Mouse (Mus musculus) hindbrain, embryonic 14.5 days (tissue): ENCODE results near the gene Zcchc8. TPM values are rescaled to one million over a fixed set of nuclear protein-coding genes. Genes with fewer than 3 reads are reported as not detected.
"Not testable (repeated sequence)": the region's sequence is repeated elsewhere in the genome, so short reads cannot be mapped to it uniquely, and the experiment has no call there.

ENCODE experiments used
- ATAC-seq: fragments of 200-750 bp; cut with Nextera tagmentation; 2 replicates; pipeline ENCODE4 v1.8.0; 2017; ENCODE audit warnings: moderate number of reproducible peaks, mild to moderate bottlenecking, moderate TSS enrichment, moderate library complexity; ENCODE audit not compliant: low FRiP score
- DNase-seq: peaks from one replicate; pipeline ENCODE4 v3.0.0-alpha.2; 2015; ENCODE audit warnings: low spot score
- H3K27ac ChIP-seq: fragments of 300-500 bp; sonication (generic); 2 replicates; pipeline ENCODE4 v1.5.1; 2014; ENCODE audit warnings: mild to moderate bottlenecking, moderate library complexity
- H3K27me3 ChIP-seq: fragments of 300-500 bp; sonication (generic); 2 replicates; pipeline ENCODE4 v1.6.1; 2014; ENCODE audit warnings: mild to moderate bottlenecking, low read length, mixed read lengths; ENCODE audit not compliant: control insufficient read depth, insufficient read depth
- H3K36me3 ChIP-seq: fragments of 300-500 bp; sonication (generic); replicated peaks from 2 replicates; pipeline ENCODE4 v1.6.1; 2014; ENCODE audit not compliant: control insufficient read depth, insufficient read depth
- H3K4me1 ChIP-seq: fragments of 300-500 bp; sonication (generic); replicated peaks from 2 replicates; pipeline ENCODE4 v1.6.1; 2014; ENCODE audit warnings: antibody characterized with exemption, low read length, mixed read lengths; ENCODE audit not compliant: control insufficient read depth, insufficient read depth
- H3K4me2 ChIP-seq: fragments of 300-500 bp; sonication (generic); replicated peaks from 2 replicates; pipeline ENCODE4 v1.6.1; 2014; ENCODE audit warnings: mild to moderate bottlenecking, moderate library complexity
- H3K4me3 ChIP-seq: fragments of 300-500 bp; sonication (generic); replicated peaks from 2 replicates; pipeline ENCODE4 v1.5.1; 2014; ENCODE audit warnings: mild to moderate bottlenecking, low read length
- H3K9ac ChIP-seq: fragments of 300-500 bp; sonication (generic); 2 replicates; pipeline ENCODE4 v1.6.1; 2014
- H3K9me3 ChIP-seq: fragments of 300-500 bp; sonication (generic); 2 replicates; pipeline ENCODE4 v1.6.1; 2016; ENCODE audit warnings: low read length; ENCODE audit not compliant: control insufficient read depth
- WGBS: fragments of 180-500 bp; shearing (Covaris S2); extraction: QIAGEN DNeasy Blood & Tissue Kit; methylation state at CpG from one replicate; pipeline ENCODE4 v1.1.7; 2014; 5-methylcytosine and 5-hydroxymethylcytosine counted together
- polyA plus RNA-seq: library from polyadenylated mRNA; unstranded; fragments of >200 nt; fragmentation: Nextera tagmentation; extraction: Ambion mirVana; gene quantifications from 2 replicates; pipeline ENCODE4 v1.2.1, GENCODE M21; 2014

Zcchc8 gene
- polyA plus RNA-seq, 1 experiment from 2014 or later, result 61.0 TPM

DNA sequence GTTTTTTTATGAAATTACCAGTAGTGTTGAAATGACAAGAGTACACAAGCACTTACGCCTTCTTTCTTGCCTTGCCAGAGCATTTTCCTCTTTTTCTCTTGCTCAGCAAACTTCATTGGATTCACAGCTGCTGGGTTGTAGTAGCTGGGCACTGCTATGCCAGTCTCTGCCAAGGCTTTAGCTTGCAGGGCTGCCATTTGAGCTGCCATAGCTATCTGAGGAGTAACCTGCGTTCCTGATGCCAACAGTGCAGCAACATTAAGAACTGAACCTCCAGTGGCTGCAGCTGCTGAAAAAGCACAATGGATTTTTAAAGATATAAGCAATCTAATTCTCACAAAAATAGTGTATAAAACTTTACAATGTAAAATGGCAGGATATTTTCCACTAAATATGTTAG is 10.1 kb upstream of the Zcchc8 start:
- ATAC-seq, result no peak
- Histone ChIP-seq H3K36me3 (peaks cover 85% of the 10 kb centered on the region), H3K9ac (no peak overlapping the region), H3K4me2 (no peak overlapping the region), H3K4me3 (no peak overlapping the region), H3K27ac (no peak overlapping the region), H3K9me3 (no peaks in the 10 kb centered on the region), H3K4me1 (no peaks in the 10 kb centered on the region), H3K27me3 (no peaks in the 10 kb centered on the region)
- 97% methylated on average over 2 of the region's 2 CpGs for WGBS
- no peak for DNase-seq

DNA sequence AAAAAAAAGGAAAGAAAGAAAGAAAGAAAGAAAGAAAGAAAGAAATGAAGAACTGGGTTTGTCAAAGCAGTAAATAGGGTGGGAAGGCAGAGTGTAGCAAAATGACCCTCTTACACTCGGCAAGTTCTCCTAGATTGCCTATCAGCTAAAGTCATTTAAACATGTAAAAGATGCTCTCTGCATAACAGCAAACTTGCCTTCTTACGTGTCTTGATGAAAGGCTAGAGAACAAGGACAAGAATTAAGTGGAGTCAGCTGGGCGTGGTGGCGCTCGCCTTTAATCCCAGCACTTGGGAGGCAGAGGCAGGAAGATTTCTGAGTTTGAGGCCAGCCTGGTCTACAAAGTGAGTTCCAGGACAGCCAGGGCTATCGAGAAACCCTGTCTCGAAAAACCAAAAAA is 2.9 kb upstream of the Zcchc8 start:
- not testable (repeated sequence) for H3K27ac ChIP-seq, H3K27me3 ChIP-seq, H3K4me2 ChIP-seq, H3K9me3 ChIP-seq, H3K9ac ChIP-seq, H3K4me3 ChIP-seq, DNase-seq, ATAC-seq
- peaks cover 16% of the 10 kb centered on the region for H3K36me3 ChIP-seq
- WGBS, result 90% methylated on average over 7 of the region's 7 CpGs
- H3K4me1 ChIP-seq, result peaks cover 12% of the 10 kb centered on the region

DNA sequence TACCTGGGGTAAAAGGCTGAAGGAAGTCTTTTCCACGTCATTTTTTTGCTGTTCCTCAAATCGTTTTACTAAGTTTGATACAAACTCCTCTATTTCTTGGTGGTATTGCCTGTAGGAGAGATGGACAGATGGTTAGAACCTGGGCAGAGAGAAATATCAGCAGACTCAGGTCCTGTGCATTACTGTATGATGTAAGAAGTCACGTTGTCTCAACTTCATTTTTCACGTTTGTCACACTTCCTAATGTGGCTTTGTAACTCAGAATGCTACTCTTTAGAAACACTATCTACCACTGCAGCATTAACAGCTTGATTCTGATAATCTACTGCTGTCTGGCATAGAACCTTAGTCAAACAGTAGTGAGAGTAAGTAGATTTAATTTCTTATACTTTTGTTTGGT is 6.3 kb downstream of the Zcchc8 start:
- peaks cover 12% of the 10 kb centered on the region for H3K4me1 ChIP-seq
- peaks cover 81% of the 10 kb centered on the region for H3K36me3 ChIP-seq
- H3K4me3 ChIP-seq, result no peak overlapping the region
- no peak overlapping the region for H3K4me2 ChIP-seq
- ATAC-seq, result no peak
- 93% methylated on average over 4 of the region's 4 CpGs for WGBS
- no peak overlapping the region for H3K9ac ChIP-seq
- no peak overlapping the region for H3K27ac ChIP-seq
- no peak for DNase-seq
- H3K27me3 ChIP-seq, result no peaks in the 10 kb centered on the region
- H3K9me3 ChIP-seq, result no peaks in the 10 kb centered on the region

DNA sequence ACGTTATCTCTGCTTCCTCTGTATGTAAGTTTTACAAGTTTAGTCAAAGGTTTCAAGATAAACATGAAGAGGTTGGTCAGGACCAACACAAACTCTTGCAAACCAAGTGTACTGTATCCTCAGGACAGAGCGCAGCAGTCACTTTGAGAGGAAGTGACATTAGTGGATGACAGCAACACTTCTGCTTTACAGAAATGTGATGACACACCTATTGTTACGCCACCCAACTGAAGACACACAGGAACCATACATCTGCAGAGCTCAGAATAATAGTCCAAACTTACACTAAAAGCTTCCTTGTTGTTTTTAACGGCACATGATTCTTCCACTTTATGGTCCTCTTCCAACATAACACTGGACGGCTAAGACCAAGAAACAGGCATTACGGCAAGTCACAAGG is 7.1 kb downstream of the Zcchc8 start:
- DNase-seq (no peak), ATAC-seq (no peak)
- WGBS, result 95% methylated on average over 6 of the region's 6 CpGs
- H3K36me3 ChIP-seq, result peaks cover 89% of the 10 kb centered on the region
- peaks cover 4% of the 10 kb centered on the region for H3K4me1 ChIP-seq
- H3K4me3 ChIP-seq, result no peak overlapping the region
- no peaks in the 10 kb centered on the region for H3K27me3 ChIP-seq
- no peak overlapping the region for H3K9ac ChIP-seq
- no peak overlapping the region for H3K27ac ChIP-seq
- H3K4me2 ChIP-seq, result no peak overlapping the region
- no peaks in the 10 kb centered on the region for H3K9me3 ChIP-seq

DNA sequence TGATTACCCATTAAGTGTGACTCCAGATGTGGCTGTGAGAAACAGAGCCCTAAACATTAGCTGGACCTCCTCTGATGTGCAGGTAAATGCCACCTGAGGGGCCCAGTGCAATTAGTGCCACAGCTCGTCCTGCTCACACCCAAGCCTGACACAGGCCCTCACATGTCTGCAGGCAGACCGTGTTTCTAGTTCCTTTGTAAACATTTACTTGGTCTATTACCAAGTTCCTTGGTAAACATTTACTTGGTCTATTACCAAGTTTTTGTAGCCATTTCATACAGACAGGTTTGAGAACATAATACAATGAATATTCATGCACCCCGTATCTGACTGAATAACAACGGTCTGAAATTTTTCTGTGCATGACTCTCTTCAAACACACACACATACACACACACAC is 11.3 kb downstream of the Zcchc8 start:
- Histone ChIP-seq H3K9me3 (no peaks in the 10 kb centered on the region), H3K4me1 (no peaks in the 10 kb centered on the region), H3K36me3 (peaks cover 96% of the 10 kb centered on the region), H3K4me2 (no peak overlapping the region), H3K27ac (no peak overlapping the region), H3K4me3 (no peak overlapping the region), H3K27me3 (no peaks in the 10 kb centered on the region), H3K9ac (no peak overlapping the region)
- DNase-seq (no peak), ATAC-seq (no peak)
- 93% methylated on average over 4 of the region's 4 CpGs for WGBS

DNA sequence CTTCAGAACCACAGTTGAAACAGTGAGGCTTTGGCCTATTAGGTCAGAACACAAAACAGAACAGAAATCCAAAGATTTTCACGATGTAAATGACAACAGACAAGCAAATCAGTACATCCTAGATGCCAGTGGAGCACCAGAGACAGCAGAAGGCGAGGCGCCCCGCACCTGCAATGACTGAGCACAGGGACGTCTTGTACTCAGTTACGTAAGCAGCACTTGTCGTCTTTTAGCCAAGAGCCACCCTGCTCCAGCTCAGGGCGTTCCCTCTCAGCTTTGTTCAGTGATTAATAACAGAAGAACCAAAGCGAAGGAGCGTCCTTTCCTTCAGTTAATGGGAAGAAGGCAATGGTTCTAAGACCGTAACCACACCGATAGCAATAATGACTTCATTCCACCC is 12.3 kb downstream of the Zcchc8 start:
- no peak for DNase-seq
- H3K4me1 ChIP-seq, result no peaks in the 10 kb centered on the region
- H3K9me3 ChIP-seq, result no peaks in the 10 kb centered on the region
- H3K4me3 ChIP-seq, result no peak overlapping the region
- ATAC-seq, result no peak
- H3K36me3 ChIP-seq, result peaks cover 96% of the 10 kb centered on the region
- no peak overlapping the region for H3K27ac ChIP-seq
- H3K27me3 ChIP-seq, result no peaks in the 10 kb centered on the region
- no peak overlapping the region for H3K9ac ChIP-seq
- H3K4me2 ChIP-seq, result no peak overlapping the region
- 94% methylated on average over 12 of the region's 12 CpGs for WGBS

DNA sequence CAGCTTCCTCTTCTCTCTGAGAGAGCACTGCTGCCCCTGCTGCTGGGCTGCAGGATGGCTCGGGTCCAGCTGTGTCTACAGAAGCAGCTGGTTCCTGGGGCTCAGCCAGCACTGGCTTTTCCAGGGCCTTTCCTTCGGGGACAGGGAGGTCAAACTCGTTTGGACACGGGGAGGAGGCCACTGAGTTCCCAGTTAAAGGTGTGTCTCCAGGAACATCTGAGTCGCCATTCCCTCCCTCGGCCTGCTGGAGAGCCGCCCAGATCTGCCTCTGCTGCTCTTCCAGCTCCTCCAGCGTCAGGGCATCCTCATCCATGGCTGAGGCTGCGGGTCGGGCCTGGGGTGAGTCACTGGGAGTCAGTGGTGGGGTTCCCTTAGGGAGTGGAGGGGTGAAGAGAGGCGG is 20.3 kb downstream of the Zcchc8 start:
- no peaks in the 10 kb centered on the region for H3K4me1 ChIP-seq
- H3K4me3 ChIP-seq, result no peak overlapping the region
- DNase-seq, result no peak
- H3K27me3 ChIP-seq, result no peaks in the 10 kb centered on the region
- no peak for ATAC-seq
- H3K4me2 ChIP-seq, result no peak overlapping the region
- no peaks in the 10 kb centered on the region for H3K9me3 ChIP-seq
- H3K27ac ChIP-seq, result no peak overlapping the region
- H3K9ac ChIP-seq, result no peak overlapping the region
- 75% methylated on average over 11 of the region's 11 CpGs for WGBS
- H3K36me3 ChIP-seq, result peaks cover 74% of the 10 kb centered on the region

DNA sequence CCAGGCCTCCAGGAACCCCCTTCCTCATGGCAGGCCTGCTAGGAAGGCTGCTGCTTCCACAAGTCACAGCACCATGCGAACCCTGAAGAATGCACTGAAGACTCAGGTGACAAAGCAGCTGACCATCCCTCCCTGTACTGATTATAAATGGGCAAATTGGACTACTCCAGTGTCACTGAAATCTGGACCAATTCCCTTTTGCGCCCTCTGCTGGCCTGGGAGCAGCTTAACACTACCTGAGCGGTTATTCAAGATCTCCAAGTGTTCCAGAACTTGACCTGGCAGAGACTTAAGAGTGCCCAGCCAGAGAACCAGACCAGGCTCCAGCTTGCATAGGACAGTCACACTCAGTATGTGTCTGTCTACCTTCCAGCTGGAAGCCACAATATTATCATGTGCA is 21.7 kb downstream of the Zcchc8 start:
- no peaks in the 10 kb centered on the region for H3K9me3 ChIP-seq
- peaks cover 59% of the 10 kb centered on the region for H3K36me3 ChIP-seq
- H3K4me3 ChIP-seq, result no peak overlapping the region
- H3K4me1 ChIP-seq, result no peaks in the 10 kb centered on the region
- no peak for ATAC-seq
- no peak overlapping the region for H3K27ac ChIP-seq
- 30% methylated on average over 3 of the region's 3 CpGs for WGBS
- H3K4me2 ChIP-seq, result no peak overlapping the region
- no peaks in the 10 kb centered on the region for H3K27me3 ChIP-seq
- no peak overlapping the region for H3K9ac ChIP-seq
- DNase-seq, result peak; percentile 79

DNA sequence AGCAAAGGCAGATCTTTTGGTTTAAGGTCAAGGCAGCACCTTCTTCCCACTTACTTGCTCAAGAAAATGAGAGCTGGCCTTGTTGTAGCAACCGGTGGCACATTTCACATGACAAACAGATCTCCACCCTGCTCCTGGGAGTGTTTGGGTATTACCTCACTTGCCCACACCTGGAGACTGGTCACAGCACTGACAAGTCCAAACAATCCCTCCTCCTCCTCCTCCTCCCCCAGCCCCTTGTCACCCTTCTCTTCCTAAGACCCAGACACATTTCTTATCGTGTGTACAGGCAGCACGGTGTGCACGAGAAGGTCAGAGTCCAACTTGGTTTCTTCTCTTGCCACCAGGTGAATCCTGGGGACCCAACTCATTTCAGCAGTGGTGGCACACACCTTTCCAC is 23.9 kb downstream of the Zcchc8 start:
- Histone ChIP-seq H3K4me1 (no peaks in the 10 kb centered on the region), H3K27ac (no peak overlapping the region), H3K4me3 (no peak overlapping the region), H3K9me3 (no peaks in the 10 kb centered on the region), H3K36me3 (peaks cover 37% of the 10 kb centered on the region), H3K4me2 (no peak overlapping the region), H3K27me3 (no peaks in the 10 kb centered on the region), H3K9ac (no peak overlapping the region)
- DNase-seq (no peak), ATAC-seq (no peak)
- 90% methylated on average over 4 of the region's 4 CpGs for WGBS

DNA sequence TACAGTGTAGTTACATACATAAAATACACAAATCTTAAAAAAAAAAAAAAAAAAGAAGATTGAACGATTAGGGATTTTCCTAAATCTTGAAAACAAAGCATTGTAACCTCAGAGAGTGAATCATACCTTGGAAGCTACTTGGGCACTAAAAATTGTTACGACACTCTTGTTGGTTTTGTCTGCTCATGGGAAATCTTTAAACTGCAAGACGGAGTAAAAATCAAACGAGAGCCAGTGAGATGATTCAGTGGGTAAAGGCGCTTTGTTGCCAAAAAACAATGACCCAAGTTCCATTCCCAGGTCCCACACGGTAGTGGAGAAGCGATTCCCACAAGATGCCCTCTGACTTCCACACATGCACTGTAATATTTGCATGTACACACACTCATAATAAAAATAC is 24.7 kb downstream of the Zcchc8 start:
- Histone ChIP-seq H3K4me1 (no peaks in the 10 kb centered on the region), H3K36me3 (peaks cover 30% of the 10 kb centered on the region), H3K9ac (no peak overlapping the region), H3K4me3 (no peak overlapping the region), H3K27me3 (no peaks in the 10 kb centered on the region), H3K4me2 (no peak overlapping the region), H3K27ac (no peak overlapping the region), H3K9me3 (no peaks in the 10 kb centered on the region)
- no peak for DNase-seq
- WGBS, result 94% methylated on average over 7 of the region's 7 CpGs
- no peak for ATAC-seq
